Mouse (Mus musculus) thymus, adult 2 months (tissue): Measurements from ENCODE around the gene 1700013G24Rik.

Source experiments
- CTCF ChIP-seq: fragments of 200-500 bp; IDR thresholded peaks from 2 replicates; pipeline ENCODE4 v1.5.1; 2012; ENCODE audit warnings: mild to moderate bottlenecking, control low read depth, low read length, moderate library complexity, borderline replicate concordance; ENCODE audit not compliant: control insufficient read depth, poor library complexity, insufficient read depth; ENCODE audit errors: extremely low read depth
- POLR2A ChIP-seq: fragments of 200-500 bp; IDR thresholded peaks from 2 replicates; pipeline ENCODE4 v1.6.1; 2012; ENCODE audit warnings: mild to moderate bottlenecking, low read length, control low read depth, moderate library complexity; ENCODE audit not compliant: control insufficient read depth, poor library complexity, insufficient read depth; ENCODE audit errors: extremely low read depth

DNA sequence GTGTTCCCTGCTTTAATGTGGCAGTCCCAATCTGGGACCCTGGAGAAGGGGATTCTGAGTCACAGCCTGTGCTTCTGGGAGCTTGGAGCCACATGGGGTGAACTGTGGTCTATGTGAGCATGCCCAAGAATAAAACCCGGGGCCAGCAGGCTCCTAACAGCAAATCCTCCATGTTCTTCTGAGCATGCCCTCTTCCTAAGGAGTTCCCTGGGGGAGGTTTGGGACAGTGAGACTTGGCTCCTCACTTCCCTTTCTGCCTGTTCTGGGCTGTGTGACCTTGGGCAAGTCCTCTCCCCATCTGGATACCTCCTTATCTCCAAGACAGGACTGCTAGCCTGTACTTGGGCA is 27.9 kb downstream of the 1700013G24Rik start:
- TF ChIP-seq CTCF (no peak), POLR2A (no peak)
